Mouse (Mus musculus) liver, embryonic 11.5 days (tissue): Measurements from ENCODE around the gene Fam19a4. TPM values are rescaled to one million over a fixed set of nuclear protein-coding genes. Genes with fewer than 3 reads are reported as not detected.
A peak's percentile ranks its signal among the peaks of the same experiment; 100 is the strongest.

Experiments
- ATAC-seq: fragments of 200-750 bp; cut with Nextera tagmentation; replicated peaks from 2 replicates; pipeline ENCODE4 v1.8.0; 2017; ENCODE audit warnings: moderate number of reproducible peaks, mild to moderate bottlenecking, moderate TSS enrichment, moderate library complexity; ENCODE audit not compliant: low FRiP score
- DNase-seq: peaks from one replicate; pipeline ENCODE4 v3.0.0-alpha.2; 2017; ENCODE audit warnings: low spot score
- H3K27ac ChIP-seq: fragments of 300-500 bp; sonication (generic); 2 replicates; pipeline ENCODE4 v1.5.1; 2014; ENCODE audit warnings: mild to moderate bottlenecking, low read depth, low read length, control low read depth
- H3K27me3 ChIP-seq: fragments of 300-500 bp; sonication (generic); replicated peaks from 2 replicates; pipeline ENCODE4 v1.6.1; 2014; ENCODE audit warnings: low read length, mixed read lengths; ENCODE audit not compliant: control insufficient read depth, insufficient read depth
- H3K36me3 ChIP-seq: fragments of 300-500 bp; sonication (generic); 2 replicates; pipeline ENCODE4 v1.6.1; 2014; ENCODE audit warnings: mild to moderate bottlenecking, low read length, moderate library complexity, mixed read lengths; ENCODE audit not compliant: control insufficient read depth, insufficient read depth
- H3K4me1 ChIP-seq: fragments of 300-500 bp; sonication (generic); replicated peaks from 2 replicates; pipeline ENCODE4 v1.6.1; 2014; ENCODE audit warnings: low read length, mixed read lengths; ENCODE audit not compliant: control insufficient read depth, insufficient read depth
- H3K4me2 ChIP-seq: fragments of 300-500 bp; sonication (generic); 2 replicates; pipeline ENCODE4 v1.6.1; 2014; ENCODE audit warnings: mild to moderate bottlenecking, control low read depth, moderate library complexity
- H3K4me3 ChIP-seq: fragments of 300-500 bp; sonication (generic); 2 replicates; pipeline ENCODE4 v1.5.1; 2014; ENCODE audit warnings: low read depth, low read length, control low read depth
- H3K9ac ChIP-seq: fragments of 300-500 bp; sonication (generic); 2 replicates; pipeline ENCODE4 v1.6.1; 2014; ENCODE audit warnings: low read depth, low read length, control low read depth
- H3K9me3 ChIP-seq: fragments of 300-500 bp; sonication (generic); 2 replicates; pipeline ENCODE4 v1.6.1; 2016; ENCODE audit warnings: low read length, inconsistent platforms, mixed read lengths; ENCODE audit not compliant: control insufficient read depth
- whole genome bisulfite sequencing: fragments of 180-500 bp; shearing (Covaris S2); extraction: QIAGEN DNeasy Blood & Tissue Kit; methylation state at CpG from one replicate; pipeline ENCODE4 v1.1.7; 2014; 5-methylcytosine and 5-hydroxymethylcytosine counted together
- polyA plus RNA-seq: library from polyadenylated mRNA; unstranded; fragments of >200 nt; fragmentation: Nextera tagmentation; extraction: Ambion mirVana; gene quantifications from 2 replicates; pipeline ENCODE4 v1.2.1, GENCODE M21; 2014

The Fam19a4 gene
- not detected in 2 replicates for polyA plus RNA-seq

DNA sequence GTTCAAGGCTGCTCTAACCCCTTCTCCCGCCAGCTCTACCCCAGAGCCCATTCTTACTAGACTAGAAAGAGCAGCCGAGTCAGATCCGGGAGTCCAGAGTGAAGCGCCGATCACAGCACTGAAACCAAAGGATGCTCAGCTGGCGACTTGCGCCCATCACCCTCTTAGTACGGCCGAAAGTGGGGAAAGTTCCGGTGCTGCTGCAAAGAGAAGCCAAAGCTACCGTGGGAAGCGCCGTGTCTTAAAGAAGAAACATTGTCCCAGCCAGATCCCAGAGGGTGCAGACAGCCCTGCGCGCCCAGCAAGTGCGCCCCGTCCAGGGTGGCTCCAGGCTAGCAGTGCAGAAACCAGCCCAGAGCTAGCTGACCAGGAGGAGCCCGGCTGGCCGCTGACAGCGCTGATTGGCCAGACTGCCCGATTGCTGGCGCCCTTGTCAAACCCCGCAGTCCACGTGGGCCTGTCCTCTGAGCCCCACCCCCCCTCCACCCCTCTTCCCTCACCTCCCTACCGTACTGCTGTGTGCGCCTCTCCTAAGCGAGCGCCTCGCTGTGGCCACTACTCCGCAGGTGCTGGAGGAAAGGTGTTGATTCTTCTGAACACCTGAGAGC is at the start of gene Fam19a4:
Gene Fam19a4 (minus strand): TSS at position 340 of the 608 bp plus-strand sequence.
- ATAC-seq = peak; percentile 72
- H3K4me3 ChIP-seq = peak within 1 kb of the TSS; percentile 13

DNA sequence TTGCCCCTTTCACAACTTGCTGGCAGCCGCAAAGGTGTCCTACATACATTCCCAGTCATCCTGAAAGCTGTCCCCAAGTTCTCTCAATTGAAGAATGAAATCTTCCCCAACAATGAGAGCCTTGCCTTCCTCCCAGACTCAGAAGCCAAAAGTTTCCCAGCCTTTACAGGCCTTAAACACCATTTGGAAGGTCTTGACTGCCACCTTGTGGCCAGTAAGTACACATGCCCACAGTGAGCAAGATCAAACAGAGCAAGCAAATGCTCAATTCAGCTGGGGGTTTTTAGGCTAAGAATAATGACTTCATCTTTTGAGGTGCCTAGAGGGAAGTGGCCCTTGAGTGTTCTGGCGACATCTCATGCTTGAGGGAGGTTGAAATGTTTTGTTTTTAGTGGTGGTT is 46.6 kb upstream of the Fam19a4 start:
- Histone ChIP-seq H3K4me2 (no peak overlapping the region), H3K27ac (no peak overlapping the region), H3K9ac (no peak overlapping the region), H3K36me3 (no peaks in the 10 kb centered on the region), H3K27me3 (peaks cover 16% of the 10 kb centered on the region), H3K4me3 (no peak overlapping the region), H3K4me1 (no peaks in the 10 kb centered on the region), H3K9me3 (no peaks in the 10 kb centered on the region)
- no peak for DNase-seq
- ATAC-seq = peak; percentile 54; the same call in 1 of the 2 replicates
- 13% methylated on average over 2 of the region's 2 CpGs for WGBS

More for the DNA sequence above, at the start of gene Fam19a4:
- no peak within 1 kb of the TSS for H3K9ac ChIP-seq
- DNase-seq = peak; percentile 43
- peak within 1 kb of the TSS; percentile 57 for H3K4me2 ChIP-seq
- no peaks in the 10 kb centered on the region for H3K4me1 ChIP-seq
- 2% methylated on average over 30 of the region's 30 CpGs for WGBS
- peaks cover 32% of the 10 kb centered on the region for H3K27me3 ChIP-seq
- H3K9me3 ChIP-seq = no peaks in the 10 kb centered on the region
- H3K36me3 ChIP-seq = no peaks in the 10 kb centered on the region
- H3K27ac ChIP-seq = no peak within 1 kb of the TSS

DNA sequence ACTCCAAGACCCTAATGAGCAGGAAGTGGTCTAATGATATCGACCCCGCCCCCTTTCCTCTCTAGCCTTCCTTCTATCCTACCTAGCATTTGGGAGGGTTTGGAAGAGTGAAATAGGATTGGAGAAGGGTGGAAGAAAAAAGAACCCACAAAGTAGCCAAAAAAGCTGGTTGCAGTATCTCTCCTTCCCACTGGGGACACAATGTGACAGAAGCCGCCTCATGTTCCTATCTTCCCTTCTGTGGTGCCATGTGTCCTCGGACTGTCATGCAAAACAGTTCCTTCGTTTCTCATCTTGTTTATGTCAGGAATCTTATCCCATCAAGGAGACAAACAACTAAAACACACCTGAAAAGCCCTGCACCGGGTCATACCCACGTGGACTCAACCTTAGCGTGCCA is 45.9 kb upstream of the Fam19a4 start:
- no peak for DNase-seq
- ATAC-seq = no peak
- H3K36me3 ChIP-seq = no peaks in the 10 kb centered on the region
- no peaks in the 10 kb centered on the region for H3K4me1 ChIP-seq
- WGBS = 66% methylated on average over 8 of the region's 8 CpGs
- H3K4me2 ChIP-seq = no peak overlapping the region
- no peak overlapping the region for H3K9ac ChIP-seq
- no peak overlapping the region for H3K27ac ChIP-seq
- H3K9me3 ChIP-seq = no peaks in the 10 kb centered on the region
- H3K27me3 ChIP-seq = peaks cover 18% of the 10 kb centered on the region
- no peak overlapping the region for H3K4me3 ChIP-seq

DNA sequence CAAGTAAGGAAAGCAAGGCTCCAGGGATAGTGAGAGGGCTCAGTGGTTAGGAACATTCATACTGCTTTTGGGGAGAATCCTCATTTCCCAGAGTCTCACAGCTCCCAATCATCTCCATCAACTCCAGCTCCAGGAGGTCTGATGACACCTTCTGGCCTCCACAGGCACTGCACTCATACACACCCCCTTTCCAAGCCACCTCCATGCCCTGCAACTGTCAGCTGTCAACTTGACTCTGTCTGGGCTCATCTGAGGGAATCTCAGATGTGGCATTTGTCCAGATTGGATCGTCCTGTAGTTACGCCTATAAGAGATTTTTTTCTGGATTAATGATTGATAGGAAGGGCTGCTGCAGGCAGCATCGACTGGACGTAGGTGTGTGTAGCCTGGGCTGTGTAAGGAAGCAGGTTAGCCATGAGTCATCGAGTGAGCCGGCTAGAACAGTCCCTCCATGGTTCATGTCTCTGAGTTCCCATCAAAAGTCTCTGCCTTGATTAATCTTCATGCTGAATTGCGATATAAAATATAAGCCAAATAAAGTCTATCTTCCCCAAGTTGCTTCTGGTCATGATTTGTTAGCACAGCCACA is 44.1 kb upstream of the Fam19a4 start:
- ATAC-seq = no peak; the same call in 1 of the 2 replicates
- WGBS = 68% methylated on average over 7 of the region's 7 CpGs
- H3K27ac ChIP-seq = no peak overlapping the region
- H3K4me2 ChIP-seq = no peak overlapping the region
- no peak overlapping the region for H3K9ac ChIP-seq
- no peaks in the 10 kb centered on the region for H3K4me1 ChIP-seq
- H3K4me3 ChIP-seq = no peak overlapping the region
- peaks cover 21% of the 10 kb centered on the region for H3K27me3 ChIP-seq
- no peaks in the 10 kb centered on the region for H3K36me3 ChIP-seq
- DNase-seq = no peak
- H3K9me3 ChIP-seq = no peaks in the 10 kb centered on the region

DNA sequence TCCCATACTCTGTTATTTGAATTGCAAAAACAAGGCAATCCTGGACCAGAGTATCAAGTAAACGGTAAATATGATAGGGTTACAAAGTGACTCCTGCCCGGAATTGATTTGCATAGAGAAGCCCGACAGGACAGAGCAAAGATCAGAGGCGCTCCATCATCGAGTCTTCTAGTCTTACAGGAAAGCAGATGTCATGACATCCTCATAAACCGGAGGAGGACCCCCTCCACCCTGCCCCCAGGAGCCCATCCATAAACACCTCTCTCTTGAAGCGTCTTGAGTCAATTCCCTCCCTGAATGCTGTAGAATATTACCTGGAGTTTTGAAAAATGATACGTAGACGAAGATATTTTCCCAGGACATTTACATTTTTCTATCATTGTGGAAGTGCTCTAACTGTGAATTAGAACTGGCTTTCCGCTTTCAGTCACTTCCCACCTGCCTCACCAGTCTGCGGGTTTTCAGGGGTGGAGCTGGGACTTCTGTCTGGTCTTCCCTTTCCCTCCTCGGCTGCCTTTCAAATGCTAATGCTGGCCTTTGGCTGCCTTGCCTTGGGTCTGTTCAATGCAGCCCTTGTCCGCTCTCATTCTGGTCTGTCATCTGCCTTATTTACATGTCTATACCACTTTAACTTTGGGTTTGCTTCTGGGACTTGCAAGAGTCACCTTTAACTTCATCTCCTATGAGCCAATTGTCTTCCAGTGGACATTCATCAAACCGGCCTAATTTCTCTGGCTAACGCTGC is 41.9 kb upstream of the Fam19a4 start:
- 10% methylated on average over 15 of the region's 15 CpGs for WGBS
- peaks cover 21% of the 10 kb centered on the region for H3K27me3 ChIP-seq
- no peaks in the 10 kb centered on the region for H3K9me3 ChIP-seq
- H3K4me1 ChIP-seq = no peaks in the 10 kb centered on the region
- ATAC-seq = no peak
- H3K9ac ChIP-seq = no peak overlapping the region
- no peak overlapping the region for H3K27ac ChIP-seq
- no peaks in the 10 kb centered on the region for H3K36me3 ChIP-seq
- H3K4me3 ChIP-seq = no peak overlapping the region
- H3K4me2 ChIP-seq = no peak overlapping the region
- no peak for DNase-seq

DNA sequence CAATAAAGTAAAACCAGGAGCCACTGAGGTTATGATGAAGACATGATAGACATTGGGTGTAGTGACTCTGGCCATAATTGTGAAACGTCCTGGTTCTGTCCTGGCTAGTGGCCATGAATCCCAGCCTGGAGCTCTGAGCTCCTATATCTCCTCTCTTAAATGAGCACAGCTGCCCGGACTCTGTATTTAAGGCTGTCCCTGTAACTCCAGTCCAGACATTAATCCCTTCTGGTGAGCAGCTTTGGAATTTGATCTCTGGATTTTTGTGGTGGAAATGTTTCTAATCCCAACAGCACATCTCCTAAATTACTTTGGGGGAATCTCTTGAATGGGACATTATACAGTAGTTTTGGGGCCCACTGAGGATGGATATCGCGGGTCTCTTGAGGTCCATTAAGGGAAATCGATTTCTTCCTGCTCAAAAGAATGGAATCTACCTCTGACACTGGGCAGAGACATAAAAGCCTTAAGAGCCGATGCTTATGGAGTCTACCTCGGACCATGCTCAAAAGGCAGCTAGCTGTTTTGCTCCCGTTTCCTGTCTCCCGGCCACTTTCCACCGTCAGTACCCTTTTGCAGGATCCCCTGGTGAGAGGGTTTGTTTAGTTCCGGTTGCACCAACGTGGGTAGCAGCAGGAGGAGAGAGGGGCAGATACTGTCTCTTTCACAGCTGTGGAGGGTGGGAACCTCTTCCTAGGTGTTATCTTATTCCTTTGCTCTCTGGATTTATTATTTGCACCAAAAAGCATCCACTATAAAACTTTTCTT is 41.2 kb upstream of the Fam19a4 start:
- Histone ChIP-seq H3K36me3 (no peaks in the 10 kb centered on the region), H3K4me1 (no peaks in the 10 kb centered on the region), H3K9ac (no peak overlapping the region), H3K9me3 (no peaks in the 10 kb centered on the region), H3K4me3 (no peak overlapping the region), H3K27me3 (peaks cover 21% of the 10 kb centered on the region), H3K27ac (no peak overlapping the region), H3K4me2 (no peak overlapping the region)
- ATAC-seq (no peak), DNase-seq (no peak)
- WGBS = 21% methylated on average over 12 of the region's 12 CpGs

DNA sequence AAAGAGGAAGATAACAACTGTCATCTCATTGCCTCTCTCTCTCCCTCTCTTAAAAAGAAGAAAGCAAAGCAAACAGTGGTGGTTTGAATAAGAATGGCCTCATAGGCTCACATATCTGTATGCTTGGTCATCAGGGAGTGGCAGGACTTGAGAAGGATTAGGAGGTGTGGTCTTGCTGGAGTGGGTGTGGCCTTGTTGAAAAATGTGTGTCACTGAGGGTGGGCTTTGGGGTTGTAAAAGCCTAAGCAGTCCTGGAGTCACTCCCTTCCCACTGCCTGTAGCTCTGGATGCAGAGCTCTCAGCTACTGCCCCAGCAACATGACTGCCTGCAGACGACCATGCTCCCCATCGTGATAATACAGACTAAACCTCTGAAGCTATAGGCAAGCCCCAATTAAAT is 22.1 kb upstream of the Fam19a4 start:
- WGBS = 90% methylated on average over 2 of the region's 2 CpGs
- H3K27ac ChIP-seq = no peak overlapping the region
- DNase-seq (no peak), ATAC-seq (no peak)
- H3K4me1 ChIP-seq = no peaks in the 10 kb centered on the region
- H3K4me3 ChIP-seq = no peak overlapping the region
- H3K9ac ChIP-seq = no peak overlapping the region
- no peaks in the 10 kb centered on the region; the same call in 1 of the 2 replicates for H3K27me3 ChIP-seq
- H3K4me2 ChIP-seq = no peak overlapping the region
- no peaks in the 10 kb centered on the region for H3K9me3 ChIP-seq
- no peaks in the 10 kb centered on the region for H3K36me3 ChIP-seq

DNA sequence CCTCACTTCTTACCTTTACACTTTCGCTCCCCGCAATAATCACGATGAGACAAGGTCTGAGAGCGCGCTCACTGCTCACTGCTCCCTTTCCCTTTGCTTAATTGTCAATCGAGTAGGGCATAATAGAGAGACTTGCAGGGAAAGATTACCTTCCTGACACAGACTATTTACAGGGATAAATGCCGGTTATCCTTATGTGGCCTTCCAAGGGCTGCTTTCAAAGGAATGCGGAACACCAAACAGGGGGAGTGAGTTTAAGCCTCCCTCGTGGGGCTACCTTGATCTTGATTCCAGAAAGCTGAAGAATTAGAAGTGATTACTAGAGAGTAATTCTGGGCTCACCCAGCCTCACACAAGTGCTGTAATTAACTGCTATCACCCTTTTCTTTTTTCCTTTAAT is 19.8 kb upstream of the Fam19a4 start:
- no peaks in the 10 kb centered on the region for H3K9me3 ChIP-seq
- H3K27ac ChIP-seq = no peak overlapping the region
- no peaks in the 10 kb centered on the region; the same call in 1 of the 2 replicates for H3K27me3 ChIP-seq
- H3K4me2 ChIP-seq = no peak overlapping the region
- no peaks in the 10 kb centered on the region for H3K4me1 ChIP-seq
- no peak overlapping the region for H3K4me3 ChIP-seq
- H3K9ac ChIP-seq = no peak overlapping the region
- no peaks in the 10 kb centered on the region for H3K36me3 ChIP-seq
- no peak for DNase-seq
- no peak for ATAC-seq
- 55% methylated on average over 9 of the region's 9 CpGs for WGBS
